Mouse (Mus musculus): Measurements from ENCODE around the gene Fgfr2. TPM values are rescaled to one million over a fixed set of nuclear protein-coding genes. Genes with fewer than 3 reads are reported as not detected.
A peak's percentile ranks its signal among the peaks of the same experiment; 100 is the strongest.

The Fgfr2 gene
- polyA plus RNA-seq, 1 experiment: 14.7 TPM

DNA sequence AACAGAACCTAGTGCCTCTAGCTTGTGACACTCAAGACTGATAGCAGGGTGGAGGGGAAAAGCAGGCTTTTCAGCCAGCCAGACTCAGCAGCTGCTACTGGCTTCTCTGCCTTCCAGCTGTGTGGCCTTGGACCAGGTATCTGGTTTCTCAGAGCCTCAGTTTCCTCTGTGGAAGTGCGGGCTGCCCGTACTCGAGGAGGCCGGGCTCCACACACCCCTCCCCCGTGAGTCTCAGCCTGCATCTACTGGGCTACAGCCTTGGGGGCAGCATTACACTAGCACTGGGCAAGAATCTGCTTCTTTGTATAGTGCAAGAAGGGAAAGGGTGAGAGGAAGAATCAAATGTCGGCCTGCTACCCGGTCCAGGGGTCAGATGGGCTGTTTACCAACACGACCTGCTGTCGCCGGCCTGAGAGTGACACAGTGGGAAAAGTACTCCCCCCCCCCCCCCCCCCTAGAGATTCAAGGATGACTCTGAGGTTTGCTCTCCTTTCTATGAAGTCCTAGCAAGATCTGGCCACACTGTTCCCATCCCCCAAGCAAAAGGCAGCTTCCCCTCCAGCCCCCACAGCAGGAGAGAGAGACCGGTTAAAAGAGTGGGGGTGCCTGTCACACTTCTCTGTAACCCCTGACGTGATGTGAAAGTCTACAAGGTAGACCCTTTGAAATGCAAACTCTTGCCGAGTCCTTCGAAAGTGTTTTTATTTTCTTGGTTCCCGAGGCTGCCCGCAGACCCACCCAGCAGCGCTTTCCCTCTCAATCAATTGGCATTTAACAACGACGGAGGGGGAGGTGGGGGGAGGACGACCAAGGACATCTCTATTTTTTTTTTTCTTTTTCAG is 314.1 kb downstream of the Fgfr2 start:
- 28% methylated on average over 20 of the region's 20 CpGs for WGBS
- Histone ChIP-seq H3K27ac (ENCODE audit: insufficient read depth, low read depth, low read length) (peak overlapping the region; percentile 4; the same call in 1 of the 2 replicates), H3K27me3 (ENCODE audit: control insufficient read depth, insufficient read depth, low read length) (no peaks in the 10 kb centered on the region), H3K4me1 (ENCODE audit: control insufficient read depth, insufficient read depth, insufficient read length, low read length) (peaks cover 33% of the 10 kb centered on the region), H3K4me3 (ENCODE audit: low read depth, low read length) (no peak overlapping the region), H3K36me3 (ENCODE audit: control insufficient read depth, insufficient read depth, low read length) (no peaks in the 10 kb centered on the region; the same call in 1 of the 2 replicates)
- no peak for TF ChIP-seq POLR2A (IDR thresholded peaks at IDR 0.05; ENCODE audit: low read depth, low read length)
- no peak for TF ChIP-seq CTCF (IDR thresholded peaks at IDR 0.05; ENCODE audit: extremely low read depth, insufficient read length, insufficient replicate concordance, low read depth, low read length)

DNA sequence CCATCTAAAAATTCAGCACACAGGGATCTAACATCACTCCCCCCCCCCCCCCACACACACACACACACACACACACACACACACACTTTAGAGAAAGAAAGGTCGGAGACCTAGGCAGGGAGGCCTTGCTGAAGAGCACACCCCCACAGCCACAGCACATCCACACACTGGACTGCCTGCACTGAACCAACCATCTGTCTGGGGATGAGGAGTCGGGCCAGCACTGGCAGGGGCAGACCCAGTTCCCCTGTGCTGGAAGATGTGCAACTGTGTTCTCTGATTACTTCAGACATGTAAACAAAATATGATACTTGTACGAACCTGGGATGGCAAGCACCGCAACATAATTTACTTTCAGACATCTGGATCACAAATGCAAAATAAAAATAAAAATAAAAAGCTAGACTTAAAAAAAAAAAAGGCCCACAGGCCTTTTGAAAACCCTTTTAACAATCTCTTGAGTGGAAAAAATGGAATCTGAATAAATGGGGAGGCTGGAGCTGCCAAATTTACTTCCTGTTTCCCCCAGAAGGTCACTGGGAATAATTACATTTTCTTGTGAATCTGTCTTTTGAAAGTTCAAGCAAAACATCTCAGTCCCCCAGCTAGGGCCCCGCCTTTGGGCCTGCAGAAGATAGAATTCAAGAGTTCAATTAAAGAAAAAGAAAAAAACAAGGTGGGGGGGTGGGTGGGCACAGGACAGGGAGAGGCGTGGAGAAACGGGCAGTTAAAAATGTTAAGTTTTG is 314.9 kb downstream of the Fgfr2 start:
- WGBS: 74% methylated on average over 7 of the region's 7 CpGs
- H3K27ac ChIP-seq (ENCODE audit: insufficient read depth, low read depth, low read length): 0 out of 2 replicates have a peak overlapping the region, but pooled peaks have one; percentile 18
- TF ChIP-seq POLR2A (IDR thresholded peaks at IDR 0.05; ENCODE audit: low read depth, low read length): no peak
- no peak for TF ChIP-seq CTCF (IDR thresholded peaks at IDR 0.05; ENCODE audit: extremely low read depth, insufficient read length, insufficient replicate concordance, low read depth, low read length)
- H3K36me3 ChIP-seq (ENCODE audit: control insufficient read depth, insufficient read depth, low read length): no peaks in the 10 kb centered on the region; the same call in 1 of the 2 replicates
- no peaks in the 10 kb centered on the region for H3K27me3 ChIP-seq (ENCODE audit: control insufficient read depth, insufficient read depth, low read length)
- peaks cover 41% of the 10 kb centered on the region for H3K4me1 ChIP-seq (ENCODE audit: control insufficient read depth, insufficient read depth, insufficient read length, low read length)
- H3K4me3 ChIP-seq (ENCODE audit: low read depth, low read length): no peak overlapping the region

DNA sequence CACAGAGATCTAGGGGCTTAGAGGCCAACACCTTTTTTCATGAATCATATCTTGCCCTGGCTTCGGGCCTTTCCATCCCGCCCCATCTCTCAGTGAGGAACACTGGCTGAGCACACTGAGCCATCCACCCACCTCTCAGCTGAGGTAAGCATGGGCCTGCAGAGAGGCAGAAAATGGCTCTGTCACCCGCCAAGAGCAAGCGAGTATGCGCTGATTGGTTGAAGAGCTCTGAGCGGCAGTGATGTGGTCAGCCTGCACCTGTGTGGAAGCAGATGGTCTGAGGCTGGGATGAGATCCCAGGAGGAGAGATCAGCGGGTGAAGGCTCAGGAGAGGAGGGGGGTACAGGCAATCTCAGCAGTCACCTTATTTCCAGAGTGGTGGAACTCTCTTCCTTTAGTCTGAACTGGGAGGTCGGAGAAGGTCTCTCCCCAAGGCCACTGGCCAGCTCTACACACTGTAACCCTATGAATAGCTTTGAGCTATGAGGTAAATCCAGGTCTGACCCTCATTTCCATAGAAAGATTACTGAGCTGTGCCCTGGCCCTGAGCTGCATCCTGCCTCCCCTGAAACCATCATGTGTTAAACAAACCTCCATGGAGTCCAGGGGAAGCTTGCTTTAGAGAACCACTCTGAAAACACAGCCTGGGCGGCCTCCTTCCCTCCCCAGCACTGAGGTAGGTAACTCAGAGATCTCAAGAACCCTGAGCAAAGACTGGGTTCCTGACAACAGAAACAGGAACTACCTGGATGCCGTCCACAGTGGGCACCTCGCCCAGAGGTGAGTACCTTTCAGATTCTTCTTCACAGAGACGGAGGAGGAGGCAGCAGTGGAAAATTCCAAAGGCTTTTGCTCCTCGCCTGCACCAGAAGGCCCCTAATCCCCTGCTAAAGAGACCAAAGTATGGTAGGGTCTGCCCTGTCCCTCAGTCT is 316.0 kb downstream of the Fgfr2 start:
- Histone ChIP-seq H3K4me3 (ENCODE audit: low read depth, low read length) (no peak overlapping the region), H3K27ac (ENCODE audit: insufficient read depth, low read depth, low read length) (no peak overlapping the region)
- TF ChIP-seq POLR2A (IDR thresholded peaks at IDR 0.05; ENCODE audit: low read depth, low read length) (no peak), CTCF (IDR thresholded peaks at IDR 0.05; ENCODE audit: extremely low read depth, insufficient read length, insufficient replicate concordance, low read depth, low read length) (no peak)

GRCm38 (mm10) chr7:132806286-132806685 is 316.9 kb downstream of the Fgfr2 start:
- H3K4me1 ChIP-seq (ENCODE audit: control insufficient read depth, insufficient read depth, insufficient read length, low read length): peaks cover 56% of the 10 kb centered on the region
- H3K27ac ChIP-seq (ENCODE audit: insufficient read depth, low read depth, low read length): no peak overlapping the region
- WGBS: 78% methylated on average over 5 of the region's 5 CpGs
- H3K36me3 ChIP-seq (ENCODE audit: control insufficient read depth, insufficient read depth, low read length): no peaks in the 10 kb centered on the region; the same call in 1 of the 2 replicates
- TF ChIP-seq POLR2A (IDR thresholded peaks at IDR 0.05; ENCODE audit: low read depth, low read length): no peak
- no peak for TF ChIP-seq CTCF (IDR thresholded peaks at IDR 0.05; ENCODE audit: extremely low read depth, insufficient read length, insufficient replicate concordance, low read depth, low read length)
- no peak overlapping the region for H3K4me3 ChIP-seq (ENCODE audit: low read depth, low read length)
- no peaks in the 10 kb centered on the region for H3K27me3 ChIP-seq (ENCODE audit: control insufficient read depth, insufficient read depth, low read length)

More for the DNA sequence above, 316.0 kb downstream of the Fgfr2 start:
- Histone ChIP-seq H3K4me1 (ENCODE audit: control insufficient read depth, insufficient read depth, insufficient read length, low read length) (peaks cover 51% of the 10 kb centered on the region), H3K36me3 (ENCODE audit: control insufficient read depth, insufficient read depth, low read length) (no peaks in the 10 kb centered on the region; the same call in 1 of the 2 replicates), H3K27me3 (ENCODE audit: control insufficient read depth, insufficient read depth, low read length) (no peaks in the 10 kb centered on the region)
- 57% methylated on average over 13 of the region's 13 CpGs for WGBS

GRCm38 (mm10) chr7:132804951-132805350 is 318.2 kb downstream of the Fgfr2 start:
- peaks cover 63% of the 10 kb centered on the region for H3K4me1 ChIP-seq (ENCODE audit: control insufficient read depth, insufficient read depth, insufficient read length, low read length)
- TF ChIP-seq POLR2A (IDR thresholded peaks at IDR 0.05; ENCODE audit: low read depth, low read length) (no peak), CTCF (IDR thresholded peaks at IDR 0.05; ENCODE audit: extremely low read depth, insufficient read length, insufficient replicate concordance, low read depth, low read length) (no peak)
- H3K4me3 ChIP-seq (ENCODE audit: low read depth, low read length): no peak overlapping the region
- peak overlapping the region; percentile 65; the same call in 1 of the 2 replicates for H3K27ac ChIP-seq (ENCODE audit: insufficient read depth, low read depth, low read length)
- H3K27me3 ChIP-seq (ENCODE audit: control insufficient read depth, insufficient read depth, low read length): no peaks in the 10 kb centered on the region
- H3K36me3 ChIP-seq (ENCODE audit: control insufficient read depth, insufficient read depth, low read length): no peaks in the 10 kb centered on the region; the same call in 1 of the 2 replicates
- 54% methylated on average over 5 of the region's 5 CpGs for WGBS

DNA sequence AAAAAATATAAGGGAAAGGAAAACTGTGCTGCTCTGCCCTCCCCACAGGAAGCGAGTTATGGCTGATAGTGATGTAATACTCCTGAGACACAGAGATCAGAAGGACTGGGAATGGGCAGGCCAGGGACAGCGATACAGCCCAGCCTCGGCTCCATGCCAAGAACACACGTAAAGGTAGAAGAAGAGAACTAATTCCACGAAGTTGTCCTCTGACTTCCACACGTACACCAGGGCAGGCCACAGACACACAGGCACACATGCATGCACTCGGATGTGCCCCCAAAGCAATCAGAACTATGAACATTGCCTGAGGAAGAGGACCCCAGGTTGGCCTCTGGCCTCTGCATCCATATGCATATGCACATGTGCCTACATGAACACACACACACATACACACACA is 318.7 kb downstream of the Fgfr2 start:
- Histone ChIP-seq H3K27ac (ENCODE audit: insufficient read depth, low read depth, low read length) (peak overlapping the region; percentile 65), H3K4me1 (ENCODE audit: control insufficient read depth, insufficient read depth, insufficient read length, low read length) (peaks cover 67% of the 10 kb centered on the region), H3K27me3 (ENCODE audit: control insufficient read depth, insufficient read depth, low read length) (no peaks in the 10 kb centered on the region), H3K4me3 (ENCODE audit: low read depth, low read length) (no peak overlapping the region), H3K36me3 (ENCODE audit: control insufficient read depth, insufficient read depth, low read length) (no peaks in the 10 kb centered on the region; the same call in 1 of the 2 replicates)
- TF ChIP-seq POLR2A (IDR thresholded peaks at IDR 0.05; ENCODE audit: low read depth, low read length) (no peak), CTCF (IDR thresholded peaks at IDR 0.05; ENCODE audit: extremely low read depth, insufficient read length, insufficient replicate concordance, low read depth, low read length) (no peak)
- WGBS: 36% methylated on average over 7 of the region's 7 CpGs

All from small intestine, adult 2 months (tissue).